Mouse (Mus musculus) heart, embryonic 10.5 days (tissue): ENCODE measurements around the gene Nebl. TPM values are rescaled to one million over a fixed set of nuclear protein-coding genes. Genes with fewer than 3 reads are reported as not detected.

Source experiments
- DNase-seq: peaks from one replicate; pipeline ENCODE4 v3.0.0-alpha.2; 2017; ENCODE audit warnings: low spot score
- H3K27ac ChIP-seq: fragments of 300-500 bp; sonication (generic); 2 replicates; pipeline ENCODE4 v1.5.1; 2016; ENCODE audit warnings: mild to moderate bottlenecking
- H3K27me3 ChIP-seq: fragments of 300-500 bp; sonication (generic); 2 replicates; pipeline ENCODE4 v1.6.1; 2016; ENCODE audit warnings: mild to moderate bottlenecking; ENCODE audit not compliant: poor library complexity, insufficient read depth, severe bottlenecking
- H3K36me3 ChIP-seq: fragments of 300-500 bp; sonication (generic); 2 replicates; pipeline ENCODE4 v1.6.1; 2016; ENCODE audit warnings: mild to moderate bottlenecking, moderate library complexity
- H3K4me1 ChIP-seq: fragments of 300-500 bp; sonication (generic); 2 replicates; pipeline ENCODE4 v1.6.1; 2016; ENCODE audit warnings: mild to moderate bottlenecking
- H3K4me3 ChIP-seq: fragments of 300-500 bp; sonication (generic); 2 replicates; pipeline ENCODE4 v1.5.1; 2016; ENCODE audit warnings: mild to moderate bottlenecking, moderate library complexity
- H3K9me3 ChIP-seq: fragments of 300-500 bp; sonication (generic); 2 replicates; pipeline ENCODE4 v1.6.1; 2016; ENCODE audit warnings: mild to moderate bottlenecking, moderate library complexity
- WGBS: fragments of 180-500 bp; shearing (Covaris S2); methylation state at CpG from one replicate; pipeline ENCODE4 v1.1.7; 2016; 5-methylcytosine and 5-hydroxymethylcytosine counted together
- polyA plus RNA-seq: library from polyadenylated mRNA; unstranded; fragments of >200 nt; fragmentation: Nextera tagmentation; extraction: Ambion mirVana; gene quantifications from 2 replicates; pipeline ENCODE4 v1.2.1, GENCODE M21; 2016

Nebl gene
- 292 and 461 TPM in 2 replicates for polyA plus RNA-seq

DNA sequence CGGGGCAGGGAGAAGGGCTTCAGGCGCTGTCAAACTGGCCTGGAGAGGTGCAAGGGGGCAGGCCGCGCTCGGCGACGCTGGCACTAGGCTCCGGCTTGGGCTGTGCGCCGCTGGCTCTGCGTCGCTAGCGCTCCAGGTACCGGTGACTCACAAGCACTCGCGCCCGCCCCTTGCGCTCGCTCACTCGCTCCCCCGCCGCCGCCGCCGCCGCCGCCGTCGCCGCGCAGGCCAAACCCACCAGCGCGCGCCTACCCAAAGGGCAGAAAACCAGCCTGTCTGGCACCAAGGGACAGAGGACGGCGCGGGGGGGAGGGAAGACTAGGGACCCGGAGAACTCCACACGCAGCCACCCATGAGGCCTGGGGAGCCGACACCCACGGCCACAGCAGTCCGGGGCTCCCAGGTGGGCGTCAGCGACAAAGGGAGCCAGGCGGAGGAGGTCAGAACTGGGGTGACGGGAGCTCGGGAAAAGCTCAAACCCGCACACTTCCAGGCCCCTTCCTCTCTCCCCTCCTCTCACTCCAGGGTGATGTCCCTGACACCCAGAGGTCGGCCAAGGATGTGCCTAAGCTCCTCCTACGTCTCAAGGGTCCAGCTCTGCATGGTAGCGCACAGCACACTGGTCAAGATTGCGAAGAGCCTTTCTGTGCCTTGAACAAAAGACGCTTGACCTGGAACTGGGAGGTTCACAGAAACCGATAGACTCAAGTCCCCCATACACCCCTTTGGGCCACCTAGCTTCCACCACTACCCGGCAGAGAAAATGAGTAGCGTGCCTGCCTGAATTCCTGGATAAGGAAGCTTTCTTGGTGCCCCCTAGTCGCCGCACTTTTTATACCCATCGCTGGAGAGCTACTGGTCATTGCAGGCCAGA, at the start of gene Nebl:
Gene Nebl (minus strand): TSS at position 508 of the 874 bp plus-strand sequence.
- H3K27ac ChIP-seq = peak within 1 kb of the TSS; percentile 79
- peak within 1 kb of the TSS; percentile 77 for H3K4me3 ChIP-seq
- under 1% methylated on average over 59 of the region's 59 CpGs for WGBS
- no peaks in the 10 kb centered on the region for H3K9me3 ChIP-seq
- peaks cover 45% of the 10 kb centered on the region for H3K27me3 ChIP-seq
- no peaks in the 10 kb centered on the region for H3K36me3 ChIP-seq
- H3K4me1 ChIP-seq = peaks cover 7% of the 10 kb centered on the region
- DNase-seq = peak; percentile 81

DNA sequence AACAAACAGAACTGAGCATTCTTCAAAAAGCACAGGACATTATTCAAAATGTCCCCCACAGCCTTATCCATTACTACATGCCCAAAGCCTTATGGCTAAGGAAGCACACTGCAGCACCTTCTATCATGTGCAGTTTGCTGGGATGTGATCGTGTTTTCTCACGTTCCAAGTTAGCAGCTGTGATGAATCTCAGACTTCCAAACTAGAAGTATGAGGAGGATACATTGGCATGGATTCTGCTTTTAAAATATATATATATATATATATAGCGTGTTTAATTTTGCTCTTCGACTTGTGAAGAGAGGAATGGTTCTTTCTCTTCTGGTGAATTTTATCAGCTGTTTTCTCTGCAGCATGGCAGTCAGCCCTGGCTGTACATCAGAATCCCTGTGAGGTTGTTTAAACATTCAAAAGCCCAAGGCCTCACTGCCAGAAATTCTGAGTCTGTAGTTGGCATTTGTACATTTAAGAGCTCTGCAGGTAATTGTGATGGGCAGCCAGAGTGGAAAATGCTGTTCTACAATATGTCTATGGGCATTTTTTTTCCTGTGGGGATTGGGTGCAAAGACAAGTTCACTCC, 39.1 kb upstream of the Nebl start:
- Histone ChIP-seq H3K27me3 (no peaks in the 10 kb centered on the region), H3K36me3 (no peaks in the 10 kb centered on the region), H3K27ac (no peak overlapping the region), H3K9me3 (no peaks in the 10 kb centered on the region), H3K4me3 (no peak overlapping the region), H3K4me1 (no peaks in the 10 kb centered on the region)
- WGBS = 70% methylated on average over 4 of the region's 4 CpGs
- no peak for DNase-seq

DNA sequence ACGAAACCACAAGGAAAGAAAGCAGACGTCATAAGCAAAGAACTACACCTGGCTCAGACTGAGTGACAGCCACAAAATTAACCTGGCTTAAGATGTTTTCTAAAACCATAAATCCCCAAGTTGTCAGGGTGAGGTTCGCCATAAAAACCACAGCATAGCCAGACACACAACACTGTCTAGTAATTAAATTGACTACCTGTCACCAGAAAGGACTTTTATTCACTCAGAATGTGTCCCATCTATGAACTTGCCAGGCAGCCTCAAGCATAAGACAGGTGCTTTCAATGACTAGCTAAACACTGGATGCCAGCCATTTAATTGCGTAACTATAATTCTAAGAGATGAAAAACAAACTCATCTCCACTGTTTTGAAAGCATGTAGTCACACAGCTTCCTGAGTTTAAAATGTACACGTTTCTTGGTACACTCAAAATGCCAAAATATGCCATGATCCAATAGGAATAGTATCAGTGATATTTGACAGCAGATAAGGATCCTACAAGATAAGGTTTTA, 38.0 kb upstream of the Nebl start:
- DNase-seq = no peak
- no peaks in the 10 kb centered on the region for H3K27me3 ChIP-seq
- WGBS = 75% methylated on average over 5 of the region's 5 CpGs
- no peaks in the 10 kb centered on the region for H3K4me1 ChIP-seq
- H3K27ac ChIP-seq = no peak overlapping the region
- no peaks in the 10 kb centered on the region for H3K9me3 ChIP-seq
- no peak overlapping the region for H3K4me3 ChIP-seq
- no peaks in the 10 kb centered on the region for H3K36me3 ChIP-seq

DNA sequence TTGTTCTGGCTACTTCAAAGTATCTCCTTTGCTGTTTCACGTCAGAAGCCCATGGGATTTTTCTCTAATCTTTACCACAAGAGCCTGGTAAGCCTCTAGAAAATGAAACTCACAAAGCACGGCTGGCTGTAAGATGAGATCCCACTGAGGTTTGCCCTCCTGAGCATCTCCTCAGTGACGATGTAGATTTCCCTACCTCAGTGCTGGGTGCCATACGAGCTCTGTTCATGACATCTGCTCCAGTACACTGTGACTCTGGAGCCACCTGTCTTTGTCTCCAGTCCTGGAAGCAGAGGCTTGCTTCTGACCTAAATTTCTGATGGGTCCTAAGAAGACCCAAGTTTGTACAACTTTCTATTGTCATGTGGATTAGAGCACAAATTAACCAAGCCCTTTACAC, 25.0 kb upstream of the Nebl start:
- no peak overlapping the region for H3K27ac ChIP-seq
- no peak overlapping the region for H3K4me3 ChIP-seq
- 55% methylated on average over 4 of the region's 4 CpGs for WGBS
- no peaks in the 10 kb centered on the region for H3K9me3 ChIP-seq
- H3K4me1 ChIP-seq = no peaks in the 10 kb centered on the region
- no peak for DNase-seq
- no peaks in the 10 kb centered on the region for H3K27me3 ChIP-seq
- H3K36me3 ChIP-seq = no peaks in the 10 kb centered on the region

DNA sequence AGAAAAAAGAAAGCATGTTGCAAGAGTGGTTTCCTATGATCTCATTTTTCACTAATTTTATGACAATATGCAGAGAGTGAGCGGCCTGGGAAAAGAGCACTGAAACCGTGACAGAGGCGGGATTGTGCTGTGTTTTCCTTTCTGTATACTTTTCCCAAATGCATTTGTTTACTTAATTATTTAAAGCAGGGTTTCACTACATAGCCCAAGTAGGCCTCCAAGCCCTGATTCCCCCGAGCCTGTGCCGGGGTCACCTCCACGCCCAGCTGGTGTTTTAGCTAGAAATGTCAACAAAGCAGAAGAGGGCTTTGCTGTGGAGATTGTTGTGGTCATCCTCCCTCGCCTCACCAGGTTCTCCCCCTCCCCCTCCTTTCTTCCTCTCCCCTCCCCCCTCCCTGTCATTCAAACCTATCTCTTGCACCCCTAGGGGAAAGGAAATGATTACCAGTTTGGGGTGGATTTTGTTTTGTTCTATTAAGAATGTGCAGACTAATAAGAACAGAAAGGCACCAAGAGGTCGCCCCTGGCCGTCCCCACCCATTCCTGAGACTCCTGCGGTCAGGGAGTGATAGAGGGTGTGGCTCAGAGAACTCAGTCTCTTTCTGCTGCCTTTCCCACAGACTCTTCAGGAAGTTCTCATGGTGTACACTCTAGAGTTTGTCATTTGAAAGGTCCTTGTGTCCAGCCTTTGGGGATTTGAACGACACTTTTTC, 10.9 kb upstream of the Nebl start:
- no peak for DNase-seq
- Histone ChIP-seq H3K27me3 (no peaks in the 10 kb centered on the region), H3K27ac (no peak overlapping the region), H3K4me3 (peak overlapping the region; percentile 53), H3K36me3 (no peaks in the 10 kb centered on the region), H3K9me3 (no peaks in the 10 kb centered on the region), H3K4me1 (peaks cover 8% of the 10 kb centered on the region)
- WGBS = 7% methylated on average over 11 of the region's 11 CpGs

DNA sequence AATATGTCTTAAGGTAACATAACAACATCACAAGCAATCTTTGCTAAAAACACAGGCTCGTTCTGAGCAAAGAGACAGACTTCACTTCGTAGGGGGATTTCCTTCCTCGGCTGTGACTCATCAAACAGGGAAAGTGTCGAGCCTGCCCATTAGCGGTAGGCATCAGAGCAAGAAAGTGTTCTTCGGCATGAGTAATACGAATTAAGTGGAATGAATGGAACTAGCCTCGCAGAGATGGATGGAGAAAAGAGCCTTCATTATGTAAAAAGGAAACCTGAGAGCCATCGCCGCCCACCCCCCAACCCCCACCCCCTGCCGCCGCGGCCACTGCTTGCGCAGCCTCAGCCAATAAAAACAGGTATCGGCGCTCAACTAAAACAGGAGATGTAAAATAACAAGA, 10.3 kb upstream of the Nebl start:
- Histone ChIP-seq H3K4me3 (peak overlapping the region; percentile 53), H3K27ac (no peak overlapping the region), H3K9me3 (no peaks in the 10 kb centered on the region), H3K4me1 (peaks cover 8% of the 10 kb centered on the region), H3K36me3 (no peaks in the 10 kb centered on the region), H3K27me3 (no peaks in the 10 kb centered on the region)
- WGBS = under 1% methylated on average over 16 of the region's 16 CpGs
- DNase-seq = no peak

DNA sequence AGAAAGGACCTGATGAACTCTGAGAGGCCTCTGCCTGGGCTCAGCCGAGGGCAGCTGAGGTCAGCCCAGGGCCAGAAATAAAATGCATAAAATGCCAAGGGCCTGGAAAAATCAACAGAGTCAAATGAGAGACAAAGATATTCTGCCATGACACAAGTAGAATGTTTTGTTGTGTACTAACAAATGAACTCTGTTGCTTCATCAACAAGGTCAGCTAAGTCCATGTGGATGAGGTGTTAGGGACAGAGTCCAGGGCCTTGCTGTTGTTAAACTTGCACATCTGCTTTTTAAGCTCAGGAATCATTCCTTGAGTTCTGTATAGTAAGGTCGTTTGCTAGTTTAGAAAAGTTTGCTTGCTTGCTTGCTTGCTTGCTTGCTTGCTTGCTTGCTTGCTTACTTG, 9.2 kb upstream of the Nebl start:
- no peak for DNase-seq
- 48% methylated on average over 2 of the region's 2 CpGs for WGBS
- Histone ChIP-seq H3K4me3 (no peak overlapping the region), H3K4me1 (peaks cover 8% of the 10 kb centered on the region), H3K36me3 (no peaks in the 10 kb centered on the region), H3K27ac (no peak overlapping the region), H3K9me3 (no peaks in the 10 kb centered on the region), H3K27me3 (no peaks in the 10 kb centered on the region)

DNA sequence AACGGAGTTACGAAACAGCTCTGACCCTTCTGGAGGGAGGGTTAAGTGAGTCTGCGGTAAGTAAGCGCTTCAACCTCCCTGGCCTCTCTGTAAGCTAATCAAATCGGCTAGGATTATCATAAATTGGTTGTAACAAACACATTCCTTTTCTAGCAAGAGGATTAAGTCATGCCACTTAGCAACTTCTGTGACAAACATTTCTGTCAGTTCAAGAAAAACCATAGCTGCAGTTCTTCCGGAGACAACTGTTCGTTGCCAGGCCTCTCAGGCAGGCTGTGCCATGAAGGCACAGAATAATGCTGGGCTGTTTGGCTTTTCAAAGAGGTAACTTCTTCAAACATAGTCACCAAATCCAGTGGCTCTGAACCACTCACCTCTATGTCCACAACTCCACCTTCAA, 946 bp upstream of the Nebl start:
- no peaks in the 10 kb centered on the region for H3K9me3 ChIP-seq
- H3K27me3 ChIP-seq = peaks cover 45% of the 10 kb centered on the region
- no peak for DNase-seq
- no peaks in the 10 kb centered on the region for H3K36me3 ChIP-seq
- no peak overlapping the region for H3K4me3 ChIP-seq
- H3K27ac ChIP-seq = no peak overlapping the region
- WGBS = 25% methylated on average over 7 of the region's 7 CpGs
- H3K4me1 ChIP-seq = peaks cover 7% of the 10 kb centered on the region

DNA sequence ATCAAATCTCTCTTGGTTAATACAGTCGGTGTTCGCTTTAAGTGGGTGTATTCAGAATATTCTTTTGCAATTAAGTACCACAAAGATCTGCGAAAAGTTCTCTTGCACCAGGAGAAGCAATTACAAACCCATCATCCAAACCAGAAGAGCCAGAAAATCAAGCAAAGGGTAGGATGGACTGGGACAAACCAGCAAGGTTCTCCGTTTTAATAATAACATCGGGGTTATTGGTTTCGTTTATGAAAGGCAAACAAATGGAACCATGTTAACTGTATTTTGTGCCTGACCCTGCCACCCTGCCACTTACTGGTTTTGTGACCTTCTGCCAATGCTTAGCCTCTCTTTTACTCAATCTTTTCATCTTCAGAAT, 552 bp upstream of the Nebl start:
- Histone ChIP-seq H3K36me3 (no peaks in the 10 kb centered on the region), H3K27me3 (peaks cover 45% of the 10 kb centered on the region), H3K4me3 (peak overlapping the region; percentile 77), H3K27ac (peak overlapping the region; percentile 79; the same call in 1 of the 2 replicates), H3K9me3 (no peaks in the 10 kb centered on the region), H3K4me1 (peaks cover 7% of the 10 kb centered on the region)
- DNase-seq = no peak
- WGBS = 10% methylated on average over 6 of the region's 6 CpGs

DNA sequence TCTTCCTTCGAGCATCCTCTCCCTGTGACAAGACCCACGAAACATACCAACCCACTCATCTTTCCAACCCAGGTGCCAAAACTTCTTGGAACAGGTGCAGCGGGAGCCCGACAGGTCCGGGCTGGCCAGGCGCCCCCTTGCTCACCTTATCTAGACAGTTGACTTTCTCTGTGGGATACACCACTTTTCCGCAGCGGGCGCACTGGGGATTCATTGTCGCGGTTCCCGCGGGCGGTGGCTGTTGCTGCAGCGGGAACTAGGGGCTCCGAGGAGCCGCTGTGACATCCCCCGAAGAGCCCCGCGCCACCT, 662 bp downstream of the Nebl start:
- DNase-seq = no peak
- no peaks in the 10 kb centered on the region for H3K9me3 ChIP-seq
- peak overlapping the region; percentile 77 for H3K4me3 ChIP-seq
- peaks cover 45% of the 10 kb centered on the region for H3K27me3 ChIP-seq
- peak overlapping the region; percentile 79 for H3K27ac ChIP-seq
- 1% methylated on average over 20 of the region's 20 CpGs for WGBS
- peaks cover 7% of the 10 kb centered on the region for H3K4me1 ChIP-seq
- no peaks in the 10 kb centered on the region for H3K36me3 ChIP-seq

DNA sequence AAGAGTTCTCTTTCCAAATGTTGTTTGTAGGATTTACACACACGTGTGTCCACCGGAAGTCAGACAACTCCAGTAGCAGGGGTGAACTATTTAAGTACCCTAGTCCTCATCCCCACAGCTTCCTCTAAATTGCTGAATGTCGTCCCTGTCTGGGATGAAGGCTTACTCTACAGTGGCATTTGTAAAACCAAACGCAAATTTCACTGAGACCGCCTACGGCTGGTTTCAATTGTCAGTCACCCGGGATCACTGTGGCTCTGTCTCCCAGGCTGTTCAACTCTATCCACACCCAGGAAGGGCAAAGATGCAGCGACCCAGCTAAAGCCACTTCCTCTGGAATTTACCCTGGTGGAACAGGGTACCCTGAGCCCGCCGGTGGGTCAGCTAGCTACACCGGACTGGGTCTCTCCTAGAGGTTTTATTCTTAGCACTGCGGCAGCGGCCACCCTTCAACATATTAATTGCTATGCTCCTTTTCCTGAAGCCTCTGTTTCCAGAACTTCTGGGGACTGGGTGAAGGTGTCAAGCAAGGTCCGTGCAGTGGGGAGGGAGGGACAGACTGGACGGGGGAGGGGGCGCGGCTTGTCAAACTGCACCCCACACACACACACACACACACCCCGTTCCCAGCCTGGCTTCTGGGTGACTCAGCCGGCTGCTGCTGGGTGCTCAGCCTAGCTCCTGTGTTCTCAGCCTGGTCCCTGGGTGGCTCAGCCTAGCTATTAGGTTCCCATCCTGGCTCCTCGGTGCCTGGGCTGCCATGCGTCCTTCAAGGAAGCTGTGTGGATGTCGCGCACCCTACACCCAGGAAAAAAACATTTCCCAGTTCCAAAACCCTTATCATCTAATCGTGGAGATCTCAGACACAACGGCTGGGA, 1.3 kb downstream of the Nebl start:
- Histone ChIP-seq H3K36me3 (no peaks in the 10 kb centered on the region), H3K4me3 (peak overlapping the region; percentile 77), H3K27ac (0 out of 2 replicates have a peak overlapping the region, but pooled peaks have one; percentile 17), H3K4me1 (peaks cover 7% of the 10 kb centered on the region), H3K9me3 (no peaks in the 10 kb centered on the region), H3K27me3 (peaks cover 45% of the 10 kb centered on the region)
- DNase-seq = no peak
- 6% methylated on average over 25 of the region's 25 CpGs for WGBS

DNA sequence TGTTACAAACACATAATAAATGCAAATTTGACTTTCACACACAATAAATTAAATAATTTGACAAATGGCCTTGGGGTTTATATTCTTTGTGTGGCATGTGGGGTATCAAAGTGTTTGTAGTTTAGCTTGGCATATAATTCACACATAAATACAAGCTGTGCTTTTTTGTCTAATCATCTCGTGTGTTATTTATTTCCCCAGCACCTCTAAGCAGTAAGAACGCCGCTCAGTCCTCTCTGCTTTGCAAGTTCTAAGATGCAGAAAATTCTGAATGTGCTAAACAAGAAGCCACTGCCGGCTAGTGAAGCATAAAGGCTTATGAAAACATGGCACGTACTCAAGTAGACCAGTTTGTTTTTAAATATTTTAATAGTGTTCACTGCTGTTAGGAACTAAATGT, 6.9 kb downstream of the Nebl start:
- H3K27me3 ChIP-seq = peaks cover 16% of the 10 kb centered on the region
- WGBS = 85% methylated on average over 5 of the region's 5 CpGs
- no peak overlapping the region for H3K27ac ChIP-seq
- no peaks in the 10 kb centered on the region for H3K36me3 ChIP-seq
- DNase-seq = no peak
- no peaks in the 10 kb centered on the region for H3K9me3 ChIP-seq
- no peak overlapping the region for H3K4me3 ChIP-seq
- H3K4me1 ChIP-seq = peaks cover 4% of the 10 kb centered on the region
